Mouse (Mus musculus) G1E (cell line): ENCODE data around the gene Gm3839.

Experiments
- CTCF ChIP-seq: IDR thresholded peaks from 2 replicates; pipeline ENCODE4 v1.5.1; 2012; ENCODE audit warnings: low read depth, low read length, inconsistent platforms, mixed read lengths
- GATA1 ChIP-seq: IDR thresholded peaks from 2 replicates; pipeline ENCODE4 v1.6.1; 2012; ENCODE audit warnings: borderline replicate concordance, low read length, inconsistent platforms, mixed read lengths
- GATA2 ChIP-seq: IDR thresholded peaks from 2 replicates; pipeline ENCODE4 v1.6.1; 2012; ENCODE audit warnings: low read depth, low read length, inconsistent platforms, borderline replicate concordance
- POLR2AphosphoS5 ChIP-seq: IDR thresholded peaks from 2 replicates; pipeline ENCODE4 v1.6.1; 2012; ENCODE audit warnings: low read depth, low read length, inconsistent platforms; ENCODE audit not compliant: insufficient replicate concordance
- TAL1 ChIP-seq: conservative IDR thresholded peaks from 2 replicates; pipeline ENCODE4 v1.6.1; 2012; ENCODE audit warnings: low read depth, low read length, inconsistent platforms, mixed read lengths

- TF ChIP-seq CTCF (no peak), GATA2 (no peak), GATA1 (no peak), POLR2AphosphoS5 (no peak), TAL1 (no peak)
These were observed 26.5 kb downstream of the Gm3839 start for GRCm38 (mm10) chr14:11329993-11330392.
